Comparison of ENCODE assay signal across 19 mouse cellular contexts in genomic region chr7:100684081-100684480, GRCm38 (mm10). TPM values are rescaled to one million over a fixed set of nuclear protein-coding genes. Genes with fewer than 3 reads are reported as not detected.
DNase-seq lines count a peak whose midpoint lies in the region; ATAC-seq and TF ChIP-seq lines count a peak whose summit lies in the region.
"Had no signal": no experiment of that assay in that cellular context is flagged by ENCODE, and none has a peak within 500 bp of the region (broad histone marks: within the 10 kb centered on the region; RNA-seq: fewer than 3 reads in every experiment).

No protein-coding gene starts in this region.

- peak; percentile 38 for ATAC-seq in erythroblast, adult 5-6 weeks (replicated peaks; ENCODE audit: low FRiP score, poor library complexity, severe bottlenecking)
- ATAC-seq in liver, embryonic 12.5 days: peak; percentile 67
- ATAC-seq in liver, postnatal 0 days: peak; percentile 43
- ATAC-seq: activated CD4-positive, CD25-positive, alpha-beta regulatory T cell, adult 4 months; forebrain, embryonic 13.5 days; hindbrain, postnatal 0 days had no signal

- H3K9me3 ChIP-seq in liver, embryonic 12.5 days (replicated peaks): no peaks in the 10 kb centered on the region
- no peaks in the 10 kb centered on the region for H3K9me3 ChIP-seq in liver, postnatal 0 days (ENCODE audit: low read length)
- H3K9me3 ChIP-seq: embryonic facial prominence, embryonic 13.5 days; forebrain, embryonic 13.5 days; intestine, embryonic 15.5 days; limb, embryonic 12.5 days; neural tube, embryonic 15.5 days had no signal

- TF ChIP-seq EP300 in liver, postnatal 0 days (IDR thresholded peaks at IDR 0.05; ENCODE audit: low read depth): no peak

- 40% methylated on average over 5 of the region's 5 CpGs for WGBS in liver, embryonic 12.5 days (ENCODE audit: insufficient replicate concordance)
- 54% methylated on average over 5 of the region's 5 CpGs for WGBS in liver, postnatal 0 days (ENCODE audit: insufficient replicate concordance)

- no peaks in the 10 kb centered on the region; the same call in 1 of the 2 replicates for H3K27me3 ChIP-seq in liver, embryonic 12.5 days (replicated peaks)
- no peaks in the 10 kb centered on the region for H3K27me3 ChIP-seq in liver, postnatal 0 days (ENCODE audit: insufficient read depth, low read length)
- H3K27me3 ChIP-seq: embryonic facial prominence, embryonic 13.5 days; forebrain, embryonic 13.5 days; intestine, embryonic 15.5 days; limb, embryonic 12.5 days; neural tube, embryonic 15.5 days had no signal

- no peaks in the 10 kb centered on the region for H3K36me3 ChIP-seq in liver, embryonic 12.5 days
- no peaks in the 10 kb centered on the region for H3K36me3 ChIP-seq in liver, postnatal 0 days (replicated peaks; ENCODE audit: insufficient read depth, low read length)
- H3K36me3 ChIP-seq: embryonic facial prominence, embryonic 13.5 days; intestine, embryonic 15.5 days; limb, embryonic 12.5 days; neural tube, embryonic 15.5 days had no signal

- H3K4me3 ChIP-seq in liver, embryonic 12.5 days: no peak overlapping the region
- H3K4me3 ChIP-seq in liver, postnatal 0 days (ENCODE audit: low read depth, low read length): no peak overlapping the region
- H3K4me3 ChIP-seq: embryonic facial prominence, embryonic 13.5 days; forebrain, embryonic 13.5 days; heart, adult 2 months; intestine, embryonic 15.5 days; left cerebral cortex, adult 2 months; limb, embryonic 12.5 days; neural tube, embryonic 15.5 days had no signal

- peak overlapping the region; percentile 35; the same call in 1 of the 2 replicates for H3K9ac ChIP-seq in liver, embryonic 12.5 days
- H3K9ac ChIP-seq in liver, postnatal 0 days (replicated peaks): no peak overlapping the region
- H3K9ac ChIP-seq: embryonic facial prominence, embryonic 13.5 days; forebrain, embryonic 13.5 days; intestine, embryonic 15.5 days; limb, embryonic 12.5 days; neural tube, embryonic 15.5 days had no signal

- H3K4me2 ChIP-seq in liver, embryonic 12.5 days: peak overlapping the region; percentile 47
- peak overlapping the region; percentile 23; the same call in 1 of the 2 replicates for H3K4me2 ChIP-seq in liver, postnatal 0 days (ENCODE audit: low read depth, low read length)
- H3K4me2 ChIP-seq: embryonic facial prominence, embryonic 13.5 days; forebrain, embryonic 13.5 days; intestine, embryonic 15.5 days; limb, embryonic 12.5 days; neural tube, embryonic 15.5 days had no signal

- no peak for TF ChIP-seq CTCF in liver, postnatal 0 days (IDR thresholded peaks at IDR 0.05; ENCODE audit: low read depth)

- peak; percentile 46 for DNase-seq in c-Kit-negative CD71-positive TER-119-positive erythroid progenitor cells, embryonic 14.5 days (ENCODE audit: low read depth, low spot score)
- DNase-seq in liver, postnatal 0 days: no peak
- DNase-seq in spleen, postnatal 36 days (ENCODE audit: low spot score in 2 of 2): no peak
- DNase-seq in kidney, adult 18-20 months: no peak
- no peak for DNase-seq in kidney, adult 9 months
- DNase-seq: cerebellum, adult 11-12 months; gastrocnemius, postnatal 25 days had no signal

- peak overlapping the region; percentile 81 for H3K27ac ChIP-seq in liver, embryonic 12.5 days
- peak overlapping the region; percentile 58 for H3K27ac ChIP-seq in liver, postnatal 0 days (ENCODE audit: low read depth)
- H3K27ac ChIP-seq: embryonic facial prominence, embryonic 13.5 days; forebrain, embryonic 13.5 days; heart, adult 2 months; hindbrain, postnatal 0 days; intestine, embryonic 15.5 days; left cerebral cortex, adult 2 months; limb, embryonic 12.5 days; neural tube, embryonic 15.5 days had no signal

- peaks cover 34% of the 10 kb centered on the region for H3K4me1 ChIP-seq in liver, embryonic 12.5 days
- H3K4me1 ChIP-seq in liver, postnatal 0 days (ENCODE audit: insufficient read depth): 0 out of 2 replicates have a peak, but pooled peaks cover 3% of the 10 kb centered on the region
- H3K4me1 ChIP-seq: neural tube, embryonic 15.5 days had no signal

RNA-seq across cellular contexts. Expression of gene Plekhb1, which starts 21.9 kb away (rescaled TPM):
- total RNA-seq in erythroblast, adult 5-6 weeks (2015; ENCODE audit: low replicate concordance): not detected in 2 replicates
- not detected in 2 replicates for total RNA-seq in erythroblast, adult 5-6 weeks (2017; ENCODE audit: low replicate concordance)
- polyA plus RNA-seq in liver, embryonic 12.5 days (2016; fragmentation: Nextera tagmentation; extraction: Ambion mirVana): 0.26 and 0.43 TPM in 2 replicates
- 0.60 and 0.72 TPM in 2 replicates for polyA plus RNA-seq in liver, postnatal 0 days (2015; fragmentation: Nextera tagmentation; extraction: Ambion mirVana)
- total RNA-seq: monocyte, adult 5-6 weeks had no signal

RNA-seq across cellular contexts. Expression of gene Fam168a, which starts 22.4 kb away (rescaled TPM):
- 7.9 and 8.1 TPM in 2 replicates for total RNA-seq in erythroblast, adult 5-6 weeks (2015; ENCODE audit: low replicate concordance)
- 3.4 and 5.9 TPM in 2 replicates for total RNA-seq in erythroblast, adult 5-6 weeks (2017; ENCODE audit: low replicate concordance)
- polyA plus RNA-seq in liver, embryonic 12.5 days (2016; fragmentation: Nextera tagmentation; extraction: Ambion mirVana): 7.1 and 8.9 TPM in 2 replicates
- polyA plus RNA-seq in liver, postnatal 0 days (2015; fragmentation: Nextera tagmentation; extraction: Ambion mirVana): 4.3 and 4.6 TPM in 2 replicates
